Mouse (Mus musculus) liver, embryonic 11.5 days (tissue): ENCODE data around the gene Dpyd. TPM values are rescaled to one million over a fixed set of nuclear protein-coding genes. Genes with fewer than 3 reads are reported as not detected.

Source experiments
- ATAC-seq: fragments of 200-750 bp; cut with Nextera tagmentation; replicated peaks from 2 replicates; pipeline ENCODE4 v1.8.0; 2017; ENCODE audit warnings: moderate number of reproducible peaks, mild to moderate bottlenecking, moderate TSS enrichment, moderate library complexity; ENCODE audit not compliant: low FRiP score
- DNase-seq: peaks from one replicate; pipeline ENCODE4 v3.0.0-alpha.2; 2017; ENCODE audit warnings: low spot score
- H3K27ac ChIP-seq: fragments of 300-500 bp; sonication (generic); 2 replicates; pipeline ENCODE4 v1.5.1; 2014; ENCODE audit warnings: mild to moderate bottlenecking, low read depth, low read length, control low read depth
- H3K27me3 ChIP-seq: fragments of 300-500 bp; sonication (generic); replicated peaks from 2 replicates; pipeline ENCODE4 v1.6.1; 2014; ENCODE audit warnings: low read length, mixed read lengths; ENCODE audit not compliant: control insufficient read depth, insufficient read depth
- H3K36me3 ChIP-seq: fragments of 300-500 bp; sonication (generic); 2 replicates; pipeline ENCODE4 v1.6.1; 2014; ENCODE audit warnings: mild to moderate bottlenecking, low read length, moderate library complexity, mixed read lengths; ENCODE audit not compliant: control insufficient read depth, insufficient read depth
- H3K4me1 ChIP-seq: fragments of 300-500 bp; sonication (generic); replicated peaks from 2 replicates; pipeline ENCODE4 v1.6.1; 2014; ENCODE audit warnings: low read length, mixed read lengths; ENCODE audit not compliant: control insufficient read depth, insufficient read depth
- H3K4me2 ChIP-seq: fragments of 300-500 bp; sonication (generic); 2 replicates; pipeline ENCODE4 v1.6.1; 2014; ENCODE audit warnings: mild to moderate bottlenecking, control low read depth, moderate library complexity
- H3K4me3 ChIP-seq: fragments of 300-500 bp; sonication (generic); 2 replicates; pipeline ENCODE4 v1.5.1; 2014; ENCODE audit warnings: low read depth, low read length, control low read depth
- H3K9ac ChIP-seq: fragments of 300-500 bp; sonication (generic); 2 replicates; pipeline ENCODE4 v1.6.1; 2014; ENCODE audit warnings: low read depth, low read length, control low read depth
- H3K9me3 ChIP-seq: fragments of 300-500 bp; sonication (generic); 2 replicates; pipeline ENCODE4 v1.6.1; 2016; ENCODE audit warnings: low read length, inconsistent platforms, mixed read lengths; ENCODE audit not compliant: control insufficient read depth
- WGBS: fragments of 180-500 bp; shearing (Covaris S2); extraction: QIAGEN DNeasy Blood & Tissue Kit; methylation state at CpG from one replicate; pipeline ENCODE4 v1.1.7; 2014; 5-methylcytosine and 5-hydroxymethylcytosine counted together
- polyA plus RNA-seq: library from polyadenylated mRNA; unstranded; fragments of >200 nt; fragmentation: Nextera tagmentation; extraction: Ambion mirVana; gene quantifications from 2 replicates; pipeline ENCODE4 v1.2.1, GENCODE M21; 2014

Gene Dpyd
- polyA plus RNA-seq, 1 experiment from 2014 or later = 1.6 TPM

DNA sequence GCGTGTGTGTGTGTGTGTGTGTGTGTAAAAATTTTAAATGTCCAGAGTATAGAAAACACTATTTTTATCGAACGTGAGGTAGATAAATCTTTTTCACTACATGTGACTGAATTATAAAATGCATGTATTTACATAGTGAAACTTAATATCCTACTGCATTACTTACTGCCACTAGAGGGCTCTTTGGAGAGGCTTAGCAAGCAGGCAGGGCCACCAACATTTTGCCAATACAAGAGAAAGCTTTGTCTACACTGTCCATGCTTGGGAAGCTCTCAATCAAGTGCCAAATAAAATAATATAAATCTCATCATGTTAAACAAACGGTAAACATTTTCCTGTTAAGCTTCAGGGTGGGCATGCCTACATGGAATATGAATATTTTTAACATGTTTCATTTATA is 429.9 kb downstream of the Dpyd start:
- no peak for DNase-seq
- Histone ChIP-seq H3K36me3 (no peaks in the 10 kb centered on the region), H3K27me3 (no peaks in the 10 kb centered on the region), H3K27ac (no peak overlapping the region), H3K4me2 (no peak overlapping the region), H3K9me3 (no peaks in the 10 kb centered on the region), H3K9ac (no peak overlapping the region), H3K4me1 (no peaks in the 10 kb centered on the region), H3K4me3 (no peak overlapping the region)
- ATAC-seq = no peak
- 75% methylated on average over 4 of the region's 4 CpGs for WGBS

DNA sequence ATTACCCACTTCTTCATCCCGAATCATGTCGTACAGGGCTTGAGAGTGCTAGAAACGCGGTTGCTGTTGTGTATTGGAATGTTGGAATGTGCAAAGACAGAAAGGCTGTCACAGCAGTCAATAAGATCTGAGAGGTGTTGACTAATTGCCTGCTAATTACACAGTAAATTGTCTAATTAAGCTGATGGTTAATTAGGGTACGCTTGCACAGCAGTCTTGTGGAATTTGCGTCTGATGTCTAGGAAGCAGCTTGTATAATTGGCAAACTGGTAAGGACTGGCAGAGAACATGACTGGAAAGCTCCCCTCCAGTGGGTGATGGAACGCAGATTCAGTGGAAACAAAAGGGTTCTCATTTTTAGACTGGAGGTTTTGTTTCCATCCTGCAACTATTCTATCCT is 459.3 kb downstream of the Dpyd start:
- no peak overlapping the region for H3K4me2 ChIP-seq
- ATAC-seq (no peak), DNase-seq (no peak)
- H3K4me3 ChIP-seq = no peak overlapping the region
- 84% methylated on average over 7 of the region's 7 CpGs for WGBS
- no peaks in the 10 kb centered on the region for H3K36me3 ChIP-seq
- H3K27ac ChIP-seq = no peak overlapping the region
- H3K9ac ChIP-seq = no peak overlapping the region
- no peaks in the 10 kb centered on the region for H3K27me3 ChIP-seq
- no peaks in the 10 kb centered on the region for H3K9me3 ChIP-seq
- H3K4me1 ChIP-seq = no peaks in the 10 kb centered on the region

DNA sequence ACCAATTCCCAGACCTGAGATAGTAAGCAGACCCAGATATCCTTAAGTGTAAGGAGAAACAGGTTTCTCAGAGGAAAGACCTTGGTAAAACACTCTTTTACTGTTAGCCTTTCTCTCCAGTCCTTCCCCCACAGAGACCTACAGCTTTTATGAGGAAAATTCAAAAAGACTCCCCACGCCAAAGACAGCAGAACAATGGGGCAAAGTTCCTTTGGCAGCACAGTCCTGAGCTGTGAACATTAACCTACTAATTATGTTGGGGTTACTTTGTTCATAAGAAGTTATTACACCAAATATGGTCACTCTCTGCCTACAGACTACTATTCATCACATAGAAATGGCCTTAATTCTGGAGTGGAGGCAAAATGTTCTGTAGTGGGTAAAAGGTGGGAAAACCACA is 480.7 kb downstream of the Dpyd start:
- no peak overlapping the region for H3K9ac ChIP-seq
- ATAC-seq (no peak), DNase-seq (no peak)
- no peak overlapping the region for H3K4me2 ChIP-seq
- H3K4me1 ChIP-seq = no peaks in the 10 kb centered on the region
- H3K36me3 ChIP-seq = no peaks in the 10 kb centered on the region
- H3K9me3 ChIP-seq = no peaks in the 10 kb centered on the region
- no peak overlapping the region for H3K27ac ChIP-seq
- 59% methylated on average over 1 of the region's 1 CpGs for WGBS
- no peak overlapping the region for H3K4me3 ChIP-seq
- no peaks in the 10 kb centered on the region for H3K27me3 ChIP-seq

DNA sequence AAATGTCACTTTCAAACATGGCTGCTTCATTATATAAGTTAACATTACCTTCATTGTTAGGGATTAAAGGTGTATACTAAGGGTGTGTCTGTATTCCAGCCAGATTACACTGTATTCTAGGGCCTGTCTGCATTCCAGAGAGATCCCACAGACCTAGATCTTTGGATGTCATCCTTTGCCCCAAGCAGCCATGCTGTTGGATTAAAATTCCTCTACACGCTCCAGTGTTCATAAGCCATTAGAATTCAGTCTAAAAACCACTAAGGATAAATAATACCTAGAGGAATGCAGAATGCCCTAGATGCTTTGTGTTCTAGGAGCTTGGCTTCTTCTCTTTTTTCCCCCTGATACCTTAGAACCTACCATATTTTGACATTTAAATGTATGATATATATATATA is 494.2 kb downstream of the Dpyd start:
- 74% methylated on average over 1 of the region's 1 CpGs for WGBS
- Histone ChIP-seq H3K27ac (no peak overlapping the region), H3K36me3 (no peaks in the 10 kb centered on the region), H3K4me3 (no peak overlapping the region), H3K27me3 (no peaks in the 10 kb centered on the region), H3K4me2 (no peak overlapping the region), H3K9ac (no peak overlapping the region), H3K4me1 (no peaks in the 10 kb centered on the region), H3K9me3 (no peaks in the 10 kb centered on the region)
- no peak for ATAC-seq
- DNase-seq = no peak

DNA sequence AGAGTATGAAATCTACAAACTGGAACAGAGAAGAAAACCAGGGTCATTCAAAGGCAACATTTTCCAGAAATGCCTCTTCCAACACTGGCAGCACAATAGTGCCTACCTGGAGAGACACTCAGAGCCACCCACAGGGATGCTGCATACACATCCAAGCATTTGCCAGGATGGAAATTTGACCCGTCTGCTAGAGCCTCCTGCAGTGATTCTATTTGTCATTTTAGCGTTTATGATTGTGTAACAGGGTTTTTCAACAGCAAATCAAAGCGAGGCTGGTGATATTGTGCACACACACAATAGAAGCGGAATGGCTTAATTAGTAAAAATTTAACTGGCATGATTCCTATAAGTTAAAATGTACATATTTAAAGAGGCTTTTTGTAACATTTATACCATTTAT is 501.3 kb downstream of the Dpyd start:
- no peak for ATAC-seq

DNA sequence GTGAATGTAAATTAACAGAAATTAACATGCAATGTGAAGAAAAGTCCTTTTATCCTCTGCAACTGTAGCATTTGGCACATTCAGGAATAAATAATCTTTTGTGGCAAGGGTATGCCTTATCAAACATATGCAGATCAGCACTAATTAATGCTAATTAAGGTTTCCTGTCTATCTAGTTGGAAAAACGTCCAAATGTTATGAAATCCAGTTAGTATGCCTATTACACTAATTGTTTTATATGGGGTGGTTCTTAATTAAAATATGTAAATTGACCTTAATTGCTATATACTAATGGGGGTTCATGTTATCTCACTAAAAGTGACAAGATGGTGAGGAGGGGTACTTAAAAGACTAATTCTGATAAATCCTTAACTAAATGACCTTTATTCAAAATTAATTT is 501.7 kb downstream of the Dpyd start:
- no peak for ATAC-seq
- H3K9me3 ChIP-seq = no peaks in the 10 kb centered on the region
- H3K36me3 ChIP-seq = no peaks in the 10 kb centered on the region
- H3K4me1 ChIP-seq = no peaks in the 10 kb centered on the region
- H3K9ac ChIP-seq = no peak overlapping the region
- no peaks in the 10 kb centered on the region for H3K27me3 ChIP-seq
- no peak overlapping the region for H3K27ac ChIP-seq
- WGBS = 14% methylated on average over 1 of the region's 1 CpGs
- H3K4me2 ChIP-seq = no peak overlapping the region
- H3K4me3 ChIP-seq = no peak overlapping the region
- DNase-seq = no peak

More for the DNA sequence above, 501.3 kb downstream of the Dpyd start:
- Histone ChIP-seq H3K27ac (no peak overlapping the region), H3K27me3 (no peaks in the 10 kb centered on the region), H3K9ac (no peak overlapping the region), H3K4me2 (no peak overlapping the region), H3K4me3 (no peak overlapping the region), H3K4me1 (no peaks in the 10 kb centered on the region), H3K36me3 (no peaks in the 10 kb centered on the region), H3K9me3 (no peaks in the 10 kb centered on the region)
- no peak for DNase-seq
- 63% methylated on average over 4 of the region's 4 CpGs for WGBS

DNA sequence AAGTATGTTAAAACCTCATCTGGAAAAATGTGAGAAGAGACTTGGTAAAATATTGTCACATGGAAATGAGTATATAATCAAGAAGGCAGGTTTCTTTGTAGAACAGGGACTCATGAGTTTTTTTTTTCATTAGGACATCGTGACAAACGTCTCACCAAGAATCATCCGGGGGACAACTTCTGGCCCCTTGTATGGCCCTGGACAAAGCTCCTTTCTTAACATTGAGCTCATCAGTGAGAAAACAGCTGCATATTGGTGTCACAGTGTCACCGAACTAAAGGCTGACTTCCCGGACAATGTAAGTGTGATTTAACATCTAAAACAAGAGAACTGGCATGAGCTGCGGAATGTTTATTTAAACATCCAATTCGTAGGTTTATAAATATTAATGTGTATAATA is 502.8 kb downstream of the Dpyd start:
- Histone ChIP-seq H3K36me3 (no peaks in the 10 kb centered on the region), H3K27ac (no peak overlapping the region), H3K4me2 (no peak overlapping the region), H3K4me1 (no peaks in the 10 kb centered on the region), H3K27me3 (no peaks in the 10 kb centered on the region), H3K4me3 (no peak overlapping the region), H3K9ac (no peak overlapping the region), H3K9me3 (no peaks in the 10 kb centered on the region)
- DNase-seq = no peak
- no peak for ATAC-seq
- WGBS = 83% methylated on average over 7 of the region's 7 CpGs

DNA sequence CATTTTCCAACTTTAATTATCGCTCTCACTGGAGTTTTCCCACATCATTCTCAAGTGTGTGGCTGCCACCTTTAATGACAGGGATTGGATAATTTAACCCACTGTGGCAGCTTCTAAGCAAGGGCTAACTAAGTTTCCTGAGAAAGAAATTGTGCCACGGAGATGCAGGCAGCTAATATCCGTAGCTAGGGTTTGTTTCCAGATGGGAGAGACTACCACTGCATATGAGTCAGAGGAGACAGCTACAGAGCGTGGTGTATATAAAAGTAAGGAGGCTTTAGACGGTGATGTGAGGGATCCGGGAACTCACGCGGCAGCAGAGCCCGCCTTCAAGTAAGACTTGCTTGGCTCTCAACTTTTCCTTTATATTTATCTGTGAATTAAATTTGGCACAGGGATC is 505.3 kb downstream of the Dpyd start:
- Histone ChIP-seq H3K9me3 (no peaks in the 10 kb centered on the region), H3K36me3 (no peaks in the 10 kb centered on the region), H3K27me3 (no peaks in the 10 kb centered on the region), H3K4me3 (no peak overlapping the region), H3K4me2 (no peak overlapping the region), H3K27ac (no peak overlapping the region), H3K9ac (no peak overlapping the region), H3K4me1 (no peaks in the 10 kb centered on the region)
- ATAC-seq (no peak), DNase-seq (no peak)
- 78% methylated on average over 9 of the region's 9 CpGs for WGBS

DNA sequence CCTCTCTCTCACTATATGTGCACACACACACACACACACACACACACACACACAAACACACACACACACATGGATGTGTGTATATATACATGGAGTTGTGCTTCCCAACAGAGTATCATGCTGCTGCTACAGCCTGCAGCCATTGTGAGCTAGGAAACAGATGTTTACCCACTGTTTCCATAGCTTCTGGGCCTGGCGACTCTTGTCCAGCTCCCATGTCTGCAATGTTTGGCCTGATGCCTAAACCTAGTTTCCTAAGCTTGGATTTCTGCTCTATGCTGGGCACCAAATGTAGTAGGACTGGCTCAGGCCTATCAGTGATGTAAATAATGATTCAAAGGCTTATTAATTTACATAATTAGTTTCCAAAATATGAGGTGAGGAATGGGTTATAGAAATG is 524.7 kb downstream of the Dpyd start:
- WGBS = 66% methylated on average over 1 of the region's 1 CpGs
- no peak overlapping the region for H3K27ac ChIP-seq
- no peaks in the 10 kb centered on the region for H3K4me1 ChIP-seq
- DNase-seq (no peak), ATAC-seq (no peak)
- no peaks in the 10 kb centered on the region for H3K36me3 ChIP-seq
- no peaks in the 10 kb centered on the region for H3K27me3 ChIP-seq
- H3K4me3 ChIP-seq = no peak overlapping the region
- H3K9me3 ChIP-seq = no peaks in the 10 kb centered on the region
- no peak overlapping the region for H3K4me2 ChIP-seq
- H3K9ac ChIP-seq = no peak overlapping the region
